Mouse (Mus musculus) cerebellum, adult 18-20 months (tissue): ENCODE results near the gene Exoc6.
"Not testable (repeated sequence)": the region's sequence is repeated elsewhere in the genome, so short reads cannot be mapped to it uniquely, and the experiment has no call there.

Experiments
- DNase-seq, 2 experiments: peaks; one replicate each; pipeline ENCODE4 v3.0.0; 2021

Exoc6 gene

DNA sequence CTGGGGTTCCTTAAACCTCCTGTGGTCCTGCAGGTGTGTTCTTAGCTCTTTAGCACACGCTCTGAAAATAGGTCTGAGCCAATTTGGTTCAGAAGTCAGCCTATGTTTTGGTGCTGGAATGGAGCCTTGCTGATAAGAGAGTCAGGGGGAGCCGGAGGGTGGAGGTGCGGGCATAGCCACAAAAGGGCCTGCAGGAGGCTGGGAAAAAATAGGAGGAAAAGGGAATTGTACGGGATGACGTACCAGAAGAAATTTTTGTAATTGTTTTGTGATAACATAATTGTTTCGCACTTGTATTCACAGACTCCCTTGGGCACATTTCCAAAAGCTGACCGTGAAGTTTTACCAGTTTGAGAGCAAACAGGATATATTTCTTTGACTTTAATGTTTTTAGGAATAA lies 10.0 kb upstream of the Exoc6 start:
- no peak for DNase-seq

DNA sequence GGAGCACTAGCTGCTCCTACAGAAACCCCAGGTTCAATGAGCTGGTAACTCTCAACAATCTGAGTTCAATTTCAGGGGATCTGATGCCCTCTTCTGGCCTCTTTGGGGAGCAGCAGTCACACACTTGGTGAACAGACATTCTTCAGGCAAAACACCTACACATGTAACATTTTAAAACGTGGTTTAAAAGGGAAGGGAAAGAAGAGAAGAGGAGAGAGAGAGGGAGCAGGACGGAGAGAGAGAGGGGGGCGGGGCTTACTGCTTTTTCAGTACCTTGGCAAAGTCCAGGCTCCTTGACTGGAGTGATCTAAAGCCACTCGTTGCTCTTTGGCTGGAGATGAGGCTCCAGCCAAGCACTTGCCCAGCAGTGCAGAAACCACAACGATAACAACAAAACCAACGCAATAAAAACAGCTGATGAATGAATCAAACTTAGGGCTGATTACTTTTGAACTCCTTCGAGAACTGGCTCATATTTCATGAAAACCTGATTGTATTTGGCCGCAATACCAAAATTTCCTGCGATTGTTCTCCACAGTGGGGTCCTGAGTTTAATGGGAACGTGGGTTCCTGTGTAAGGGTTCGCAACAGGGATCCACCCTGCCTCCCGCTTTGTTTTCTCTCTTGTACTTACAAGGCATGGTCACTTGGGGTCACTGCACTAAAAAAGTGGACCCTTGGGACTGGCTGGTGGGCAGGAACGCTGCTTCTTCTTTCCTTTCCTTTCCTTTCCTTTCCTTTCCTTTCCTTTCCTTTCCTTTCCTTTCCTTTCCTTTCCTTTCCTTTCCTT lies 6.5 kb upstream of the Exoc6 start:
- no peak for DNase-seq

DNA sequence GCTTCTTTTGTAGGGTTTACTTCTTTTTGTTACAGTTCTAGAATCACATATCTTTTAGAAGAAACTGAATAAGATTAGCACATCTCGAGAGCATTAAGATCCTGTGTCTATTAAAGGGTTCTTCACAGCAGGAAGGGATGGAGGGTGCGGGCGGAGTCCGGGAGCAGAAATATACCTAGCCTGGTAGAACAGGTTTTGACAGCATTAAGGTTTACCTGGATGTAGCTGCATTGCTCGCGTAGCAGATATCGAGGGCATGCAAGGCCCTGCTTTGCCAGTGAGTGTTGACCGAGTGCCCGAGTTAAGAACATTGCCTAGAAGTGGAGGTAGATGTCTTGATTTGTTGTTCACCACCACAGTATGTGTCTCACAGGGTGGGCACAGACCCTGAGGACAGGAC lies 5.7 kb upstream of the Exoc6 start:
- no peak for DNase-seq

DNA sequence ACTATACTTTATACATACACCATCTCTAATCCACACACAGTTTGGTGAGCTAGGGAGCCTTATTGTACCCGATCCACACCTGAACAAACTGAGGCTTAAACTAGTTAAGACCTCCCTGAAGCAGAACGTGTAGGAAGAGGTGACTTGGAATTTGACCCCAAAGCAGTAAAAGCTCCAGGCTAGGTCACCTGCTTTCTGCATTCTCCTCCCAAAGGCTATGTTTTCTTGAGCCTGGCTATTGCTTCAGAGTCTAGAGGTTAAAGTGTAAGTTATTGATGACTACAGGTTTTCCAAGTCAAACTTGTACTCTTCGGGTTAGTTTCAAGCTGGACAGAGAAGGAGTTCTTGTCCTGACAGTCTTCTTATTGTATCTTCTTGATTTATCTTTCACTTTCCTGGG lies 5.0 kb upstream of the Exoc6 start:
- no peak for DNase-seq

DNA sequence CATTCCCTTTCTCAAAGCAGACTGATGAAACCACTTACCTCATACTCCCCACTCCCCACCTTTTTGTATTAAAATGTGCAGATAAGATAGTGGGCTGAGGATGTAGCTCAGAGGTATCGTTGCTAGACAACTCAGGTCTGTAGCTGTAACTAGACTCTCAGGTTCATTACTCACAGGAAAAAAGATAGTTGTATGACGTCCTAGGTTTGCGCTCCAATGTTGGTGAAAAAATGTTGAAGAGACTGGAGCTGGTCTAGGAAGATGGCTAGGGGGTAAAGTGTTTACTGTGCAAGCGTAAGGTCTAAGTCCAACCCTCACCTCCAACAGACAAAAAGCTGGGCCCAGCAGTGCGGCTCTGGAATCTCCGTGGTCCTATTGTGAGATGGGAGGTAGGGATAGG lies 4.5 kb upstream of the Exoc6 start:
- no peak for DNase-seq

DNA sequence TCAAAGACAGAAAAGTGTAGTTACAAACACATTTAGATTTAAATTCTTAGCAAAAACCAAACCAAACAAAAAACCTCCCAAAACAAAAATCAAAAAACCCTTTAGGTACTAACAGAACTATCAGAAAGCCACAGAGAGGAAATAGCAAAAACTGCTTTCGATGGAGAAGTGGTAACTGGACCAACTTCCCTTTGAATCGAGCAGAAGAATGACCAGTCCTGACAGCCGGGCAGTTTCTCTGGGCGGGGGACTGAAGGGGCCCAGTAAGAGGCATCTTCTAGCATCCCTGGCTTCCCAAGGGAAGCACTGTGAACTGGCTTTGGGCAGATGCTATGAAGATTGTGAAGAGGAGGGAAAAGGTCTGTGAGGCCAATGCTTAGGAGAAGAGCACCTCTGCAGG lies 3.4 kb upstream of the Exoc6 start:
- no peak for DNase-seq

DNA sequence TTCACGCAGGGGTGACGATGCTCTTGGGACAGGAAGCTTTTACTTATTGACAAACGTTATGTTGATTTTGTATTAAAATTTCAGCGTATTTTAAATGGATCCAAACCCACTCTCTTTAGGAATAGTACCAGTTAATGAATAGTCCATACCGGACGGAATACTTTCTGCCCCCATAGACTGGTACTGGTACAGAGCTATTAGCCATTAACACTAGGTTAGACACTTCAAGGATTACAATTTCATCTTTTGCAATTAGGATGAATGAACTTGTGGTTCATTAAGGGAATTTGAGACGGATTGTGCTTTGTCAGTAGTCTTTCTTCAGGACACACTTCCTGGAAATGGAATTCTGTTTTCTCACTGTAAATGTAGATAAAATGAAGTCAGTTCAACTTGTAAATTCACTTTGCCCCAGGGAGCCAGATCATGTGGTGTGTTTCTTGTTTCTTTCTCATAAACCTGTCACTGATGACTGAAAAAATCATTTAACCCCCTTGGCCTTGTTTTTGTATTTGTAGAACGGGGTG lies 885 bp downstream of the Exoc6 start:
- no peak for DNase-seq

DNA sequence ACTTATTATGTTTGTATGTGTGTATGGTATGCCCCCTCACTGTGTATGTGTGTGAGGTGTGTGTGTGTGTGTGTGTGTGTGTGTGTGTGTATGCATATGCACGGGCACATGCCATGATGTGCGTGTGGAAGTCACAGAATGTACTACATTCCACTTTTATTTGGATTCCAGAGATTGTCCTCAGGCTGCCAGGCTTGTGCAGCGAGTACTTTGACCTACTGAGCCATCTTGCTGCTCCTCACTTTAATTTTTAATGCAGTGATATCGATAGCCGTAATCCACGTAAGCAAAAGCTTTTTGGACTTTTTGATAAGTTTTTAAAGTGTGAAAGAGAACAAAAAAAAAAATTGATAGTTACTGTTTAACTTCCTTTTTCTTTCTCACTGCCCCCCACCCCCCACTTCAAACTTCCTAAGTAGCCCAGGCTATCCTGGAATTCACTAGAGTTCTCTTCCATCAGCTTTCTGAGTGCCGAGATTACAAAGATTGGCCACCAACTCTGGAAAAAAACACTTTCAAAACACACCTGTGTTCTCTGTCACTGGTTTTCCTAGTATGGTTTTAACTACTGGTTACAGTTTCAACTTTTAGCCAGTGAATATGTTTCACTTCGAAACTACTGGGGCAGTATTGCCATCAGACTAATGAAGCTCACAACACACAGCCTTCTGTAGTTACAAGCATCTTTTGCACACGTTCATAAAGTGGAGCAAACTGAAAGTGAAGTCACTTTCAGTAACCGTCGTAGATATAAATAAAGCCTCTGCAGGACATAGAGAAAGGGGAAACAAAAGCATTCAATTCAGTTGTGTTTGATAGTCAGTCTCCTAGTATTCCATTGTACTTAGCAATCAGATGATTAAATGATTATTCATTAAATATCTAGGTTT lies 3.4 kb downstream of the Exoc6 start:
- no peak for DNase-seq

DNA sequence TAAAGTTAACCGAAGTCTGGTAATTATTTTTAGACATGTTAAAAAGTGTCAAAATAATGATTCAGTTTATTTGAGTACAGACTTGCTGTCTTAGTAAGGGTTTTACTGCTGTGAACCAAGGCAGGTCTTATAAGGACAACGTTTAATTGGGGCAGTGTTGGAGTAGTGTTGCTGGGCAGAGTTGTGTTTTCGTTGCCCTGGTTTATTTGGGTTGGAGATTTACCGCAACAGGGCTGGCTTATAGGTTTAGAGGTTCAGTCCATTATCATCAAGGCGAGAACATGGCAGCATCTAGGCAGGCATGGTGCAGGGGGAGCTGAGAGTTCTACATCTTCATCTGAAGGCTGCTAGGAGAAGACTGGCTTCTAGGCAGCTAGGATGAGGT lies 4.0 kb downstream of the Exoc6 start:
- not testable (repeated sequence) for DNase-seq

DNA sequence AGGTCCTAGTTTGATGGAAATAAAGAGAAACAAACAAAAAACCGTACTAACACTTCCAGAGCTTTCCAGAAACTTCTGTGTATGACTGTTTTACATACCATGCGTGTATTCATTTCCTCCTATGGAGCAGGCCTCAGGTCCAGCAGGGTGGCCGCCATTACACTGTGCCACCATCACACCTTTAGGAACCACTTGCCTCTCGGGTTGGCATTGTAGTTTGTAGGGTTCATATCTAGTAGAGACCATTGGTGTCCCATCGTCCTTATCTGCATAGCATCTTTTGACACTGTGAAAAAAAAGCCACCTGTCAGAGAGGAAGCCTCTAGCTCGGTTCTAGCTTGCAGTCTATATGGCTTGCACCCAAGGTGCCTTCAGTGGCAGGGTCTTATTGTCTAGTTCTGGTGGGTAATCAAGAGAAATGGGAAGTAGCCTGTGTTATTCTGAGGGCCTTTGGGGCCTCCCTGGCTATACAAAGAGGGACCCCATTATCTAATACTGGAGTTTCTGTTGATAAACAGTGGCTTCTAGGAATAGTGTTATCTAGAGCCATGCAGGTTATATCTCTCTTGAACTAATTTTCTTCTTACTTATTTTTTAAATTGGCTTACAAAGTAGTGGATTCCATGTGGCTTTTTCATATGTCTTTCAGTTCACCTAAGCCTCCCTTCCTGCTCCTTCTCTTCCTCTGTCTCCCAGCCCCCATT lies 5.8 kb downstream of the Exoc6 start:
- no peak for DNase-seq

DNA sequence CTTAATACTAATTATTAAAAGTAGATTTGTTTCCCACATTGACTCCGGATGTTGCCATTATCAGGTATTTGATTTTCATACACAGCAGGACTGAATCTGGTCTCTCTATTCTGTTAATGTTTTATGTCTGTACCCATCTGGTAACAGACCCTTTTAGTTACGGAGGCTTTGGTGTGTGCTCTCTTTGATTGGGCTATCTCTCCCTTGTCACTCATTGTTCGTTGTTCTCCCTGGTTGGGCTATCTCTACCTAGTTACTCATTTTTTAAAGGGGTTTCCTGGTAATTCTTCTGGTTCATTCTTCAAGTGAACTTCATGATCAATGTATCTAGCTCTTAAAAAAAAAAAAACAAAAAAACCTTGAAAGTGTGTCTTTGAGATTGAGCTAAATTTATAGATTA lies 7.7 kb downstream of the Exoc6 start:
- no peak for DNase-seq

DNA sequence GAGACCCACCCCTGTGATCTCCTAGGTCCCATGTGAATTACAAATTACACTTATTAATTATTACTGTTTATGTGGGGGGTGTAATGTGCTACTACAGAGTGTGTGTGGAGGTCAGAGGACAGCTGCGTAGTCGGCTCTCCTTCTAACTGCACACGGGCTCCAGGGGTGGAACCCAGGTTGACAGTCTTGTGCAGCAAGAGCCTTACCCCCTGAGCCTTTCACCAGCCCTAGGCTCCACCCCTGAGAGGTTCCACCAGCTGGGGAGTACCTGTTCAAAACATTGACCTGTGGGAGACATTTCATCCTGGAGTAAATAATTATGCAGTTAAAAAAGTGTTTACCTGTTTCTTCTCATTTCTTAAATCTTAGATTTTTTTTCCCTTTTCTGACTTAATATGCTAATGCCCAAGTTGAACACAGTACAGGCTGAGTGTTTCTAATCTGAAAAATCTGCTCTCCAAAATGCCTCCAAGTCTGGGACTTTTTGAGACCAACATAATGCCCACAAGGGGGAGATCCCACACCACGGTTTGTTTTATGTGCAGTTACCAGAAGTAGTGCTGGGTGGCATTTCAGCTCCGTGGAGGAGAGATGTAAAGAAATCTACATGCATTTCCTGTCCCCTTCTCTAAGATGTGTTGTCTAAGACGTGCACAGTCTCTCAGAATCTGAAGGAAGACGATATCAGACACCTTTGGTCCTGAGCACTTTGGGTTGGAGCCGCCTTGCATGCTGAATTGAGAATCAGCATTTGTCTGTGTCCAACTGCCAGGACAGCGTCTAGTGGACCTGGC lies 9.3 kb downstream of the Exoc6 start:
- no peak for DNase-seq

DNA sequence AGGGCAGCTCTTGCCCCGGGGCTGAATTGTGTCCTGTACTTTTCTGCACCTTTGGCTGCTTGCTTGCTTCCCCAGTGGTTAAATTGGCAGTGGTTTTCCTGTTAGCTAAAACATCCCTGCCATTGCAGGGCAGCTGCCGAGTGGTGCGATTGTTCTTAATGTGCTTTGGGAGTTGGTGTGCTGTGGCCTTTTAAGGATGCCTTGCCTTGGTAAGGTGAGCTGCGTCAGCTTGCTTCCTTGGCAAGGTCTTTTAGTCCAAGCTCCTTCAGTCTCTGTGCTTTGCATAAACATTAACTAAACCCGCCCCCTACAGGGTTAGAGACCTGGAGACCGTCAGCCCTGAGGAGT lies 9.8 kb downstream of the Exoc6 start:
- DNase-seq = no peak

DNA sequence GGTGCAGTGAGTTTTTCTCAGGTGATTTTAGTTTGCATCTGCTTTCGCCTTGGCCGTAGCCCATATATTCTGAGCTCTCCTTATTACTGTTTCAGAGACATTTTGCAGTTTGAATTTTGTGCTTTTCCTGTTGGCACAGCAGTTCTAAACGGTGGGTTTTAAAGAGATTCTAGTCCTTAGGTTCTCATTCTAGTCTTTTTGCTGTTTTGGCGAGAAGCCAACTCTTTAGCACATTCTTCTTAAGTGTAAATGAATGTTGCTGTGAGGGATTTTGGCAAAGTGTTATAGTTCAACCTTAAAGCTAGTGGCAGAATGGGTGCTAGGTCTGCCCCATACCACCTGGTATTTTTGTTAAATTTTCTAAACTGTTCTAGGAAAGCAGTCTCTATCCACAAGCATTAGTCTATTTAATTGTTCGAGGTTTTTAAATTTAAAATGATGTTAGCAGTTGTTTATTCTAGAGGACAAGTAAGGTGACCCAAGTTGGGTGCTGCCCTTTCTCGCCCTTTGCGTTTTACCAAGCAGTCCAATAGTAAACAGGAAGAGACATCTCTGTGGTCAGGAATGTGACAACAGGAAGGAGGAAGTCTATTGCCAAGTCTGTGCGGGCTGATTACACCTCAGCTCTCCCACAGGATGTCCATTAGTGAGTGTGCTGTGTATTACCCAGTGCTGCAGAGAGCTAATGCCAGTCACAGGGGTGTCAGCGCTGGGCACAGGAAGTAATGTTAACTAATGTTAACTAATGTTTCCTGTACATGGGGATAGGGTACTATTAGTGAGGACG lies 11.1 kb downstream of the Exoc6 start:
- DNase-seq = no peak

DNA sequence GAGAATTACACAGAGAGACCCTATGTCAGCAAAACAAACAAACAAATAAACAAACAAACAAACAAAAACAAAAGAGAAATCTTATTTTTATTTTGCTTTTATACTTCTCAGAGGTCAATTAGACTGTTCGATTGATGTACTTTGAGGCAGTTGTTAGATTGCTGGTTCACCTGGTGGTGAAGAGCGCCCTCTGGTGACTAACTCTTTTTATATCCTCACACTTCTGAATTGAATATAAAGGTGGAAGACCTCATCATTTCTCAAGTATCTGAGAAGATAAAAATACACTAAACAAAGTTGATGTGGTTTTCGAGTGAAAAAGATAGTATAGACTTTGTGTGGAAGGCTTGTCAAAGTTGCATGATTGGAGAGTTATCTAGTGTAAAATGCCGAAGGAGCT lies 13.5 kb downstream of the Exoc6 start:
- DNase-seq = peak; percentile 49 to 67

DNA sequence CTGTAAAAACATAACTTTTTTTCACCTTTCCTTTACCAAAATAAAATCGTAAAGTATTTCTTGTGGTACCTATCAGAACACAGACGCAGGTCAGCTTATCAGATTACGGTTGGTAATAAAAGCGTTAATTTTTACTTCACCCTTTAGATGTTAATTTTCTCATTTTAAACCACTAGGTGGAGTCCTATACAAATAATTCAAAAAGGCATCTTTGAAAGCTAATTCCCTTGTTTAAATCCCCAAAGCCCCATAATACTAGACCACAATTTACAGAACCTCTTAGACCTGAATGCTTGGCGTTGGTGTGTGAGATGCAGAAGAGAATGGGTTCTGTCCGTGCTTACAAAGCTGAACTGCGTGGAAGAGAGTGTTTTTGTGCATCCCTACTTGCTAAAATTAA lies 15.6 kb downstream of the Exoc6 start:
- no peak for DNase-seq

DNA sequence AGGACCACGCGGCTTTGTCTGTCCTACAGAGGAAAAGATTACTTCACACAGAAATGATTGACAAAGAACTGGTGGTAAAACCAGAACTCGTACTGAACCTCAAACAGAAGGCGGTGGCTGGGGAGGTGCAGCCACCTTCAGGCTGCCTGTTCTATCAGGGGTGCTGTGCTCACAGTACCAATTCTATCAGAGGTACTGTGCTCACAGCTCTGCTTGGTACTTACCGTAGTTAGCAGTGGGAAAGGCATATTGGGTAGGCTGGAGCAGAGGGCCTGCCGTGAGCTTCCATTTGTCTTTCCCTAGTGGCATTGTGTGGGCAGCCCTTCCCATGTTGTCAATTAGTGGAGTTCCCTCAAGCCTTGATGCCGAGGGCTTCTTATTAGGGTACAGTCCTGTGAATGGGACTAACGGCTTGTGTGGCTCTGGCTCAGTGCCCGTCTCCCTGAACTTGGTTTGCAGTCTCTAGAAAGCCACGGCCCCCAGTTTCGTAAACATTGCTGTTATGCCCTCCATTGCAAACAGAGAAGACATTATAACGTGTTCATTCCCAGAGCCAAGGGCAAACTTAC lies 19.1 kb downstream of the Exoc6 start:
- DNase-seq = no peak

DNA sequence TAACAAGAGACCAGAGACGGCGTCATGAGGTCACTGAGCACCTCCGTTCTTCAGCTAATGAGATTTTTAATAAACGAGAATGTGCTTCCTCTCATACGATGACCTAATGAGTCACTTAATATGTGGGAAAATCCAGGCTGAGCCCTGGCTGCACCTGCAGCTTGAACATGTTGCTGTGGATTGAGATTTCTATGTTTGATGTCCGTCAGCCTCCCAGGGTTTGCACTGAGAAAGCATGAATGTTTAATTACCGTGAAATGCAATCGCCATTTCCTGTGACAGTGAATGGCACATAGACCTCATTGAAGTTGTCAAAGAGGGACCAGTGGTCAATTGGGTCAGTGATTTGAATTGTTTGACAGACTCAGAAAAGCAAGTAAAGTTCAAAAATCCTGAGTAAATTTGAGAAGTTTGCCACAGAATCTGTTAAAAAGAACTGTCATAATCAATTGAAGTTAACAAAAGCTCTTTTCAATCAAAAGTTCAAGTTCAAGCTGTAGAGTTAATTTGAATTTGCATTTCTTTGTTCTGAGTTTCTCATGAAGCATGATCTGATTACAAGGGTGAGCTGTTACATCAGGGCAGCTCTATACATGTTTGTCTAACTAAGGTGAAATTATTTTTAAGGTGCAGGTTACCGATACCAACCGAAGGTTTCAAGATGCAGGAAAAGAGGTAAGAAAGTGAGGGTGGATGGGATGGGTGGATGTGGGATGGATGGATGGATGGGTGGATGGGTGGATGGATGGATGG lies 20.9 kb downstream of the Exoc6 start:
- no peak for DNase-seq

DNA sequence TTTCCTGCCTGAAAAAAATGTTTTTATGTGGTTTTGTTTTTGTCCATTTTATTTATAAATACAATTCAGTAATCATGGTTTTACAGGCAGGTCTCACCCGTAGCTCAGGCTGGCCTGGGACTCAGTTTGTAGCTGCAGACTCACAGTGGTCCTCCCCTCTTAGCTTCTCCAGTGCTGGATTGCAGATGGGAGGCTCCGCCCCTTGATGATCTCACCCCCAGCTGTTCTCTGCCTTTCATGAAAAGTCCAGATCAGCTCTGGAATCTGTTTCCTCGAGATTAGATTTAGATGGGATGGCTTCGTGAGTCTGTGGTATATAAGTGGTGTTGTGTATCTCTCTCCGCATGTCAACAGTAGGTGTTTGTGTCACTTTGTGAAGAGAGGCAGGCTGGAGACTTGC lies 24.6 kb downstream of the Exoc6 start:
- no peak for DNase-seq

DNA sequence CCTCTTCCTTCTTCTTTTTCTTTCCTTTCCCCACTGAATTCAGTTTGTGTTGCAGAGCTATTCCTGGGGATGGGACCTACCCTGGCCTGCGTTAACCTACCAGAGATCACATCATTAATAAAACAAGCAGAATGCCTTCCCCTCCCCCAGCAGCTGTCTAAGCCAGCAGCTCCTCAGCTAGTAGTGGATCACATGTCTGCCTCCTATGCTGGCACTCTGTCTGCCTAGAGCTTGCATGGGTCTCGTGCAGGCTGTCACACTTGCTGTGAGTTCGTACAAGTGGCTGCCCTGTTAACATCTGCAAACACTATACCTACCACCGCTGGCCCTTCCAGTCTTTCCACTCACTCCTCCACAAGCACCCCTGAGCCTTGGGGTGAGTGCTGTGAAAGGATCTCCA lies 29.4 kb downstream of the Exoc6 start:
- DNase-seq = no peak

DNA sequence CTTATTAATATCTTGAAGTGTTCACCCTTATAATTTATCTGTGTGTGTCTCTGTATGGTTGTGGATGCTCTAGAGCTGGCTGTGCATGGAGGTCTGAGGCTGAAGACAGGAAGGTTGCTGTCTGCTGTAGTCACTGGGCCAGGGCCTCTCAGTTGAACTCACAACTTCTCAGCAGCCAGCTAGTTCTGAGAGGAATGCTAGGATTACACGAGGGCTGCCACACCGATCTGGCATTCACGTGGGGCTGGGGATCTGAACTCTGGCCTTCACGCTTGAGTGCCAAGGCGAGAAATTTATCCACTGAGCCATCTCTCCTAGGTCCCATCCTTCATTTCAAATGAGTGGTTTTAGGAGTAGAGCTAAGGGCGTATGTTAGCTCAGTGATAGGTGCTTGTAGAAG lies 30.2 kb downstream of the Exoc6 start:
- no peak for DNase-seq
